ENCODE assay signal across 11 mouse cellular contexts in the genomic region with DNA sequence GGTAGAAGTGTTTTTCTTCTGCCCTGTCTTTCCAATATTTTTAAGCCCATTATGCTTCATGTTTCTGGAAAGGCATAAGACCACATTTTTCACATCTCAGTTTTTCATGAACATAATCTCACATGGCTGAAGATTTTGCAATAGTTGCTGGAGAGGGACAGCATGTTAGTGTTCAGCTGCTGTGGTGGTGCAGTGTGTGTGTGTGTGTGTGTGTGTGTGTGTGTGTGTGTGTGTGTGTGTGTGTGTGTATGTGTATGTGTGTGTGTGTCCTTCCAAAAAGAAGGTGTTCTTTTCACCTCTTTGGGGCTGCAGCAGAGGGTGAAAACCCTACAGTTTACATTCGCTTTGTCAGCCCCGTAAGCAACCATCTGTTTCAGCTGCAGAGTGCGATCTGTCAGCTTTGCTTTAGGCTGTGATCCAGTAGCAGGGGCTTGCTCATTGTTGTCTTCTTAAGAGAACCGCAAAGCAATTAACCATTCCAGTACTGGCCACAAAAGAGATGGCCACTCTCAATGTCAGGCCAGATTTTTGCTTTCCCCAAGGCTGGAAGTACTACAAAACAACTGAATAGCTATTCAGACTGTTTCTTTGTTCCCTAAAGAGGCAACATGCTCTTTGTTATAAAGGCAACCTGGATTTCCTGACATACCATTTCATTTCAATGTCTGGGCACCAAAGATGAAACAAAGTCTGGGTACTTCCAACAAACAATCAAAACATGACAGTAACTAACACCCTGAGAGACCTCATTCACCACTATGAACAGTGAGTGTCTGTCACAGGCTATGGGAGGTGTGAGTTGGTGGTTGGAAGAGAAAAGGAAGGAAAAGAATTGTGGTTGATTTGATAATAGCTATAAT.
DNase-seq lines count a peak whose midpoint lies in the region; ATAC-seq lines count a peak whose summit lies in the region.
"Had no signal": no experiment of that assay in that cellular context is flagged by ENCODE, and none has a peak within 500 bp of the region (broad histone marks: within the 10 kb centered on the region; RNA-seq: fewer than 3 reads in every experiment).

No protein-coding gene starts in this region.

- no peak for DNase-seq in lung, postnatal 4 days
- peak; percentile 38 for DNase-seq in embryo, embryonic 9.5 days (ENCODE audit: extremely low spot score)
- no peak for DNase-seq in adrenal gland, adult 18-20 months (ENCODE audit: low spot score in 2 of 2)
- DNase-seq in heart, adult 8-10 months (ENCODE audit: low spot score), result no peak
- no peak for DNase-seq in thymus, postnatal 0 days (ENCODE audit: low spot score)

- H3K9ac ChIP-seq in lung, embryonic 16.5 days (ENCODE audit: low read length), result no peak overlapping the region
- H3K9ac ChIP-seq in hindbrain, embryonic 16.5 days (ENCODE audit: low read depth, low read length), result peak overlapping the region; percentile 13; the same call in 1 of the 2 replicates
- H3K9ac ChIP-seq in neural tube, embryonic 14.5 days (replicated peaks; ENCODE audit: low read depth, low read length), result no peak overlapping the region
- H3K9ac ChIP-seq: limb, embryonic 12.5 days; stomach, embryonic 15.5 days had no signal

- H3K9me3 ChIP-seq in lung, embryonic 16.5 days (ENCODE audit: control insufficient read depth, low read length), result no peaks in the 10 kb centered on the region
- no peaks in the 10 kb centered on the region for H3K9me3 ChIP-seq in hindbrain, embryonic 16.5 days (ENCODE audit: control insufficient read depth, low read length)
- no peaks in the 10 kb centered on the region for H3K9me3 ChIP-seq in neural tube, embryonic 14.5 days (ENCODE audit: control insufficient read depth, low read length)
- H3K9me3 ChIP-seq: limb, embryonic 12.5 days; stomach, embryonic 15.5 days had no signal

- no peaks in the 10 kb centered on the region for H3K27me3 ChIP-seq in lung, embryonic 16.5 days (ENCODE audit: control insufficient read depth, insufficient read depth, low read depth, low read length)
- no peaks in the 10 kb centered on the region for H3K27me3 ChIP-seq in hindbrain, embryonic 16.5 days (replicated peaks; ENCODE audit: control insufficient read depth, insufficient read depth, low read length)
- H3K27me3 ChIP-seq in neural tube, embryonic 14.5 days (ENCODE audit: control insufficient read depth, insufficient read depth, low read length), result no peaks in the 10 kb centered on the region
- H3K27me3 ChIP-seq: limb, embryonic 12.5 days; stomach, embryonic 15.5 days had no signal

- no peak overlapping the region for H3K4me2 ChIP-seq in lung, embryonic 16.5 days (ENCODE audit: low read depth, low read length)
- H3K4me2 ChIP-seq in hindbrain, embryonic 16.5 days (ENCODE audit: low read length), result peak overlapping the region; percentile 20; the same call in 1 of the 2 replicates
- H3K4me2 ChIP-seq in neural tube, embryonic 14.5 days (ENCODE audit: low read depth, low read length), result no peak overlapping the region
- H3K4me2 ChIP-seq: limb, embryonic 12.5 days; stomach, embryonic 15.5 days had no signal

- no peaks in the 10 kb centered on the region for H3K4me1 ChIP-seq in lung, embryonic 16.5 days (replicated peaks; ENCODE audit: control insufficient read depth, insufficient read depth, low read length)
- H3K4me1 ChIP-seq in hindbrain, embryonic 16.5 days (ENCODE audit: control insufficient read depth, insufficient read depth, low read depth, low read length), result peaks cover 3% of the 10 kb centered on the region
- no peaks in the 10 kb centered on the region for H3K4me1 ChIP-seq in neural tube, embryonic 14.5 days (ENCODE audit: control insufficient read depth, insufficient read depth, low read length)
- H3K4me1 ChIP-seq: stomach, embryonic 15.5 days had no signal

- peak; percentile 79 for ATAC-seq in lung, embryonic 16.5 days (ENCODE audit: low read depth)
- peak; percentile 88 for ATAC-seq in hindbrain, embryonic 16.5 days
- peak; percentile 84 for ATAC-seq in neural tube, embryonic 14.5 days (ENCODE audit: low read depth)

- no peaks in the 10 kb centered on the region for H3K36me3 ChIP-seq in lung, embryonic 16.5 days (ENCODE audit: control insufficient read depth, insufficient read depth, low read length)
- no peaks in the 10 kb centered on the region for H3K36me3 ChIP-seq in hindbrain, embryonic 16.5 days (ENCODE audit: control insufficient read depth, insufficient read depth, low read length)
- H3K36me3 ChIP-seq in neural tube, embryonic 14.5 days (ENCODE audit: control insufficient read depth, insufficient read depth, low read length), result no peaks in the 10 kb centered on the region
- H3K36me3 ChIP-seq: limb, embryonic 12.5 days; stomach, embryonic 15.5 days had no signal

- 31% methylated on average over 4 of the region's 4 CpGs for WGBS in lung, embryonic 16.5 days
- 8% methylated on average over 4 of the region's 4 CpGs for WGBS in hindbrain, embryonic 16.5 days
- 10% methylated on average over 4 of the region's 4 CpGs for WGBS in neural tube, embryonic 14.5 days

- no peak overlapping the region for H3K4me3 ChIP-seq in lung, embryonic 16.5 days (ENCODE audit: low read length)
- H3K4me3 ChIP-seq in hindbrain, embryonic 16.5 days (ENCODE audit: low read length), result no peak overlapping the region
- no peak overlapping the region for H3K4me3 ChIP-seq in neural tube, embryonic 14.5 days (ENCODE audit: low read depth, low read length)
- H3K4me3 ChIP-seq: limb, embryonic 12.5 days; myocyte; stomach, embryonic 15.5 days had no signal

- H3K27ac ChIP-seq in lung, embryonic 16.5 days (ENCODE audit: low read length), result no peak overlapping the region
- H3K27ac ChIP-seq in hindbrain, embryonic 16.5 days (ENCODE audit: low read depth, low read length), result peak overlapping the region; percentile 39; the same call in 1 of the 2 replicates
- peak overlapping the region; percentile 49 for H3K27ac ChIP-seq in neural tube, embryonic 14.5 days (ENCODE audit: low read depth, low read length)
- H3K27ac ChIP-seq: limb, embryonic 12.5 days; stomach, embryonic 15.5 days had no signal
